Mouse (Mus musculus) olfactory bulb, adult 2 months (tissue): Measurements from ENCODE around the gene Gm10190.

Experiments used
- CTCF ChIP-seq: fragments of 200-500 bp; IDR thresholded peaks from 2 replicates; pipeline ENCODE4 v1.5.1; 2012; ENCODE audit warnings: low read depth, mild to moderate bottlenecking, low read length, moderate library complexity; ENCODE audit not compliant: insufficient read depth
- POLR2A ChIP-seq: fragments of 200-500 bp; IDR thresholded peaks from 2 replicates; pipeline ENCODE4 v1.6.1; 2012; ENCODE audit warnings: mild to moderate bottlenecking, low read depth, low read length, moderate library complexity; ENCODE audit not compliant: insufficient read depth

- TF ChIP-seq CTCF = no peak
- TF ChIP-seq POLR2A = no peak
Observed at GRCm38 (mm10) chr17:80385671-80386070, 12.3 kb upstream of the Gm10190 start.
